Mouse (Mus musculus): Measurements from ENCODE around the gene Rab3il1. TPM values are rescaled to one million over a fixed set of nuclear protein-coding genes. Genes with fewer than 3 reads are reported as not detected.

The Rab3il1 gene
- polyA plus RNA-seq, 1 experiment from 2014 or later, result 30.3 TPM

DNA sequence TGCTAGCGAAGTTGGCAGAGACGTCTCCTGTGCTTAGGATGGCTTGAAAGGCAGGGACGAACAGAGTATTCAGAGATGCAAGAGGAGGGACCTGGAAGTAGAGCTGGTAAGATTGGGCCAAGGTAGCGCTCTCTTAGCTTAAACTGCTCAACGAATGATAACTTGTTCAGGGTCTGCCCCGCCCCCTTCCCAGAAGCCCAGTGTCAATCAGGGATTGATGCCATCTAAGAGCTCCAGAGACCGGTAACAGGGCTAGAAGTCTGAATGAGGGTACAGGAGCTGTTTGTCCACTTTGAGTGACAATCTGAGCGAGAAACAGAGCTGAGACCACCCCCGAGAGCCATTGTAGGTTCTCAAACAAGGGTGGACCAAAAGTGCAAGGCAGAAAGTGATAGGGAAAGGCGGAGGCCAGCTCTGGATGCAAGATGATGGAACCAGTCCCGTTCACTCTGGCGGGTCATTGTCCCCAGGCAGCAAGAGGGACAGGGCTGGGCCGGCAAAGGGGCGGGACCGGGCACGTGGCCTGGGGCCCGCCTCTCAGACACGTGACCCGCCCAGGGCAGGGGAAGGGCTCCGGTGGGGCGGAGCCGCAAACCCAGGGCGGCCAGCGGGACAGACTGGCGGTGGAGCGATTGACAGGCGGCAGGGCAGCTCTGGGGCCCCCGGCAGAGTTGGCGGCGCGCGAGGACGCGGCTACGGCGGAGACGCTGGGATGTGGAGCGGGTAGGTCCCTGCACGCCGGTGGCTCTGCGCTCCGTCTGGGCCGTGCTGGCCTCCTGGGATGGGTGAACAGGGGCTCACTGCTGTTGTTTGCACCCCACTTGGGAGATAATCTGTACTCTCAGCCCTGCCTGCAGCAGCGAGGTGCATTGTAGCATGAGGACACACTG is 16.4 kb downstream of the Rab3il1 start:
- ATAC-seq (ENCODE audit: low read depth), result peak; percentile 97
- peaks cover 42% of the 10 kb centered on the region for H3K4me1 ChIP-seq (replicated peaks; ENCODE audit: control insufficient read depth, insufficient read depth, low read length)
- WGBS, result 7% methylated on average over 43 of the region's 44 CpGs
- H3K27ac ChIP-seq (ENCODE audit: low read length), result peak overlapping the region; percentile 74
- peak overlapping the region; percentile 57 for H3K4me3 ChIP-seq (ENCODE audit: low read length)
- peak overlapping the region; percentile 89 for H3K4me2 ChIP-seq (ENCODE audit: low read depth, low read length)
- H3K9me3 ChIP-seq (ENCODE audit: control insufficient read depth, low read length), result no peaks in the 10 kb centered on the region
- H3K27me3 ChIP-seq (ENCODE audit: control insufficient read depth, insufficient read depth, low read depth, low read length), result no peaks in the 10 kb centered on the region
- H3K36me3 ChIP-seq (ENCODE audit: control insufficient read depth, insufficient read depth, low read length), result no peaks in the 10 kb centered on the region
- peak overlapping the region; percentile 85 for H3K9ac ChIP-seq (ENCODE audit: low read length)

DNA sequence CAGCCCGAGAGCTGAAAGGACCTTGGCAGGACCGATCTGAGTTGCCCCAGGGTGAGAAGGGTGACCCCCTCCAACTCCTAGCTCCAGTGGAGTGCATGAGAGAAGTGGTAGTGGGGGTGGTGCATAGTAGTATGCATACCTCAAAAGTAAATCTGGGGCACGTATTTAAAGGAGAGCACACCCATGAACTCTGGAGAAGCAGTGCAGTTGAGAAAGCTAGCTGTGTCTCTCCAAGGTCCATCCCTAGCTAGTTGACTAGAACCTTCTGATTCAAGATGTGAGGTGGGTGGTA is 17.0 kb downstream of the Rab3il1 start:
- Histone ChIP-seq H3K4me2 (ENCODE audit: low read depth, low read length) (peak overlapping the region; percentile 89), H3K4me3 (ENCODE audit: low read length) (peak overlapping the region; percentile 57), H3K9me3 (ENCODE audit: control insufficient read depth, low read length) (no peaks in the 10 kb centered on the region), H3K9ac (ENCODE audit: low read length) (peak overlapping the region; percentile 85), H3K27ac (ENCODE audit: low read length) (peak overlapping the region; percentile 41), H3K27me3 (ENCODE audit: control insufficient read depth, insufficient read depth, low read depth, low read length) (no peaks in the 10 kb centered on the region), H3K4me1 (replicated peaks; ENCODE audit: control insufficient read depth, insufficient read depth, low read length) (peaks cover 42% of the 10 kb centered on the region), H3K36me3 (ENCODE audit: control insufficient read depth, insufficient read depth, low read length) (no peaks in the 10 kb centered on the region)
- peak; percentile 62 for ATAC-seq (ENCODE audit: low read depth)
- WGBS, result 1% methylated on average over 3 of the region's 3 CpGs

DNA sequence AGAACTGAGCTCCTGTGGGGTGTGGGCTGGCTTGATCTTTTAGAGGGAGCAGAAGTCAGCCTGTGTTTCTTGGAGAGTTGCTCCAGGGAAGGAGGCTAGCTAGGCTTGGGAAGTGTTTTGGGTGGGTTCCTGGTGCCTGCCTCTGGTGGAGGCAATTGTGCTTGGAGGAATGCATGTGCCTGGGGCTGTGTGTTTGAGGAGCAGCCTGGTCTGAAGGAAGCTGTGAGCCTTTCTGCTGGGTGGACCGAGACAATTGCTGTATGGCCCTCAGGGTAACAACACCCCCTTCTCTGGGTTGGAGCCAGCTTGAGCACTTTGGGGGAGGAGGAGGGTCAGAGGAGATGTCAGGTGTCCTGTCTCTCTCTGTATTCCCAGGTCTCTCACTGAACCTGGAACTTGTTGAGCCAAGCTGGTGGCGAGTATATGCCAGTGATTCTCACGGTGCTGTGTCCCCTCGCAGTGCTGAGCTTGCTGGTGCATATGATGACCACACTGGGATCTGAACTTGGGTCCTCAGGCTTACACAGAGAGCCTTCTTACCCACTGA is 17.8 kb downstream of the Rab3il1 start:
- 67% methylated on average over 4 of the region's 4 CpGs for WGBS

DNA sequence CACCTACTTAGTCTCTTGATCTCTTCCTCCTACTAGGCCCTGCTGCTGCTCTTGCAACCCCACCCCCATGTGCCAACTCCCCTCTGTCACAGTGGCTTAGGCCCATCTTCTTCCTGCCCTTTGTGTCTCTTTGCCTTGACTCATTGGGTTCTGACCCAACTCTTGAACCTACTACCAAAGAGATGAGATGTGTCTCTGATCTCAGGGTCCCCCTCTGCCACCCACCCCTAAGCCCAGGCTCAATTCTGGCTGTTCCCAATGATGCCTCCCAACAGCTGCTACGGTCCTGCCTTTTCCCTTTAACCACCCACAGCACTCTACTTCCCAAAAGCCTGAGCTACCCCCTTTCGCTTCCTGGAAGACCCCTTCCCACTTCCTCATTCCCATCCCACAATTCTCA is 20.5 kb downstream of the Rab3il1 start:
- ATAC-seq (ENCODE audit: low read depth), result no peak
- no peak overlapping the region for H3K9ac ChIP-seq (ENCODE audit: low read length)
- H3K9me3 ChIP-seq (ENCODE audit: control insufficient read depth, low read length), result no peaks in the 10 kb centered on the region
- no peaks in the 10 kb centered on the region for H3K36me3 ChIP-seq (ENCODE audit: control insufficient read depth, insufficient read depth, low read length)
- peaks cover 68% of the 10 kb centered on the region for H3K4me1 ChIP-seq (replicated peaks; ENCODE audit: control insufficient read depth, insufficient read depth, low read length)
- no peaks in the 10 kb centered on the region for H3K27me3 ChIP-seq (ENCODE audit: control insufficient read depth, insufficient read depth, low read depth, low read length)
- peak overlapping the region; percentile 3; the same call in 1 of the 2 replicates for H3K27ac ChIP-seq (ENCODE audit: low read length)
- 85% methylated on average over 2 of the region's 2 CpGs for WGBS
- H3K4me3 ChIP-seq (ENCODE audit: low read length), result no peak overlapping the region
- no peak overlapping the region for H3K4me2 ChIP-seq (ENCODE audit: low read depth, low read length)

More for the DNA sequence above, 17.8 kb downstream of the Rab3il1 start:
- Histone ChIP-seq H3K4me3 (ENCODE audit: low read length) (peak overlapping the region; percentile 57), H3K4me2 (ENCODE audit: low read depth, low read length) (peak overlapping the region; percentile 89), H3K36me3 (ENCODE audit: control insufficient read depth, insufficient read depth, low read length) (no peaks in the 10 kb centered on the region), H3K9me3 (ENCODE audit: control insufficient read depth, low read length) (no peaks in the 10 kb centered on the region), H3K4me1 (replicated peaks; ENCODE audit: control insufficient read depth, insufficient read depth, low read length) (peaks cover 47% of the 10 kb centered on the region), H3K27ac (ENCODE audit: low read length) (no peak overlapping the region), H3K27me3 (ENCODE audit: control insufficient read depth, insufficient read depth, low read depth, low read length) (no peaks in the 10 kb centered on the region), H3K9ac (ENCODE audit: low read length) (peak overlapping the region; percentile 85)
- no peak for ATAC-seq (ENCODE audit: low read depth)

DNA sequence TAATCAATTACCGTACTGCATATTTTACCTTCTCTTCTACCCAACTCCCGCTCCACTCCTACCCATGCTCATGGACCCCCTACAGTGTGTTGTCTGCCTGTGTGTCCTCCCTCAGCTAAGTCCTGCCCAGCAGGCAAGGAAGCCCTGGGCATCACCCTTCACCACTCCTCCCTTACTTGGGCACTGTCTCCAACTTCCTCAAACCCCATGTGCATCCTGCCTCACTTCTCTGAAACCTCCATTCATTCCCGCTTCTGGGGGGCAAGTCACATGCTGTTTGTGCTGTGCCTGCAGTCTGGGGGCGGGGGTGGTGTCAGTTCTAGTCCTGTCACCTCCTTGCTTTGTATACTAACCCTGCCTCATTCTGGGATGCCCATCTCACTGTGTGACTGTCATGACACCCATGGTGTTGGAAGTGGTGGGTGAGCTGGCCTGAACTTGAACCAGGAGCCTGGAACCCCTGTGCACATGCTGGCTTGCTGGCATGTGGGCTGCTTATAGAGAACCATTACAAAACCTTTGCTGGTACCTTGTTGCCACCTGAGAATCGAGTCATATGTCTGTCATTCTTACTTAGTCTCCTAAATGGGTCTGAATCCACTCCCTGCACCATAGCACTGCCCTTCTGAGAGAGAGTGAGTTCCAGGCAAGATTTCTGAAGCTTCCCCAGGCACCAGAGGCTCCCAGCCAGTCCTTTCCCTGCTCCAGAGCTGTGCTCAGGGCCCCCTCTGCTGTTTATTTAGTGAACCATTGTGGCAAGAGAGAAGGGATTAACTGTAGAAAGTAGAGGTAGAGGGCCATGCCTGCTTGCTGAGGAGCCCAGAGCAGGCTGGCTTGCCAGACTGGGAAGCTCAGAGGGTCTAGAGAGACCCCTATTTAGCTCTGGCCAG is 21.2 kb downstream of the Rab3il1 start:
- Histone ChIP-seq H3K4me3 (ENCODE audit: low read length) (no peak overlapping the region), H3K36me3 (ENCODE audit: control insufficient read depth, insufficient read depth, low read length) (0 out of 2 replicates have a peak, but pooled peaks cover 1% of the 10 kb centered on the region), H3K9ac (ENCODE audit: low read length) (peak overlapping the region; percentile 34; the same call in 1 of the 2 replicates), H3K4me2 (ENCODE audit: low read depth, low read length) (no peak overlapping the region), H3K4me1 (replicated peaks; ENCODE audit: control insufficient read depth, insufficient read depth, low read length) (peaks cover 65% of the 10 kb centered on the region), H3K9me3 (ENCODE audit: control insufficient read depth, low read length) (no peaks in the 10 kb centered on the region), H3K27me3 (ENCODE audit: control insufficient read depth, insufficient read depth, low read depth, low read length) (no peaks in the 10 kb centered on the region), H3K27ac (ENCODE audit: low read length) (peak overlapping the region; percentile 75)
- 54% methylated on average over 5 of the region's 5 CpGs for WGBS
- ATAC-seq (ENCODE audit: low read depth), result peak; percentile 11

DNA sequence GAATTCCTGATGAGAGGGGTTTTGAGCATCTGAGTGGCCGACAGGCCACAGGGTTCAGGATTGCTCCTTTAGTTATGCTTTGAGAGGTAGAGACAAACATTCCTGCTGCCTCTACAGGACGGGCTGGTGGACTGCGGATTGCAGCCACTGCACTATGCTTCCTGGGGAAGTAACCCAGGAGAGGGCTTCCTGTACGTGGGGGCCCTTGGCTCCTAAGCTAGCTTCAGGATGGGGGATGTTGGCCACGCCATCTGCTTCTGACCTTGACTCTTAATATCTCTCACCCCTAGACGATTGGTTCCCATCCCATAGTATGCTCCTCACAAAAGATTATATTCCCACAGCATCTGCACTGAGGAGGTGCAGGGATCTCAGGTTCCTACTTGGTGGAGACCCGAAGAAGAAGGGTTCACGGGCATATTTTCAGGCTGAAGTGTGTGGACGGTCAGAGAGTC is 21.9 kb downstream of the Rab3il1 start:
- ATAC-seq (ENCODE audit: low read depth), result peak; percentile 12; the same call in 1 of the 2 replicates
- 0 out of 2 replicates have a peak, but pooled peaks cover 4% of the 10 kb centered on the region for H3K36me3 ChIP-seq (ENCODE audit: control insufficient read depth, insufficient read depth, low read length)
- no peaks in the 10 kb centered on the region for H3K27me3 ChIP-seq (ENCODE audit: control insufficient read depth, insufficient read depth, low read depth, low read length)
- H3K9me3 ChIP-seq (ENCODE audit: control insufficient read depth, low read length), result no peaks in the 10 kb centered on the region
- peak overlapping the region; percentile 34; the same call in 1 of the 2 replicates for H3K9ac ChIP-seq (ENCODE audit: low read length)
- H3K4me2 ChIP-seq (ENCODE audit: low read depth, low read length), result no peak overlapping the region
- no peak overlapping the region for H3K4me3 ChIP-seq (ENCODE audit: low read length)
- H3K4me1 ChIP-seq (replicated peaks; ENCODE audit: control insufficient read depth, insufficient read depth, low read length), result peaks cover 63% of the 10 kb centered on the region
- H3K27ac ChIP-seq (ENCODE audit: low read length), result peak overlapping the region; percentile 75
- 41% methylated on average over 9 of the region's 9 CpGs for WGBS

DNA sequence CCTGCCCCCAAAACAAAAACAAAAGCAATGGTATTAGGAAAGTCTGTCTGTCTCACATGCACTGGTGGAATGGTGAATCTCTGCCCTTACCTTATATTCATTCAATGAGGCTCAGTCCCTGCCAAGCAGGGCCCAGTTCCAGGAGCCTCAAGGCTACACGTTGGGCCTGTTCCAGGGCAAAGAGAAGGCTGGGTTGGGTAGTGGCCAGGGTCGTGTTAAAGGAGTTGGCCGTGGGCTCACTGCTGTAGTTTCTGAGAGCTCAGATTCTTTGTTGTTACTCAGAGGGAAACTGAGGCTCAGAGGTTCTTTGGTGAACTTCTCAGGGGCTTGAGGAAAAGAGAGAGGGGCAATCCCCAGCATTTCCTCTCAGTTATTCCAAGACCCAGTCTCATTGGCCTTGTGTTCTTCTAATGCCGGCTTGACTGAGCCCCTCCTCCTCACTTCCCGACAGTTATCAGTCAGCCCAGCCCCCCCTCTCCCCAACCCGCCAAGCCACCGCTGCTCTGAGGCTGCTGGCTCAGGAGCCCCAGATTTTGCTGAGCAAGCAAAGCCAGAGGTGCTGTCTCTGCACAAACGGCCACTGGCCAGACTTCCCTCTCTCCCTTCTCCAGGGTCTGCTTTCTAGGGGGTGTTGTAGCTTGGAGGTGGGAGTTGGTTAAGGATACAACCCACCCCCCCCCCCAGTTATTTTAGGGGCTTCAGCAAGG is 23.9 kb downstream of the Rab3il1 start:
- Histone ChIP-seq H3K4me1 (replicated peaks; ENCODE audit: control insufficient read depth, insufficient read depth, low read length) (peaks cover 49% of the 10 kb centered on the region), H3K27me3 (ENCODE audit: control insufficient read depth, insufficient read depth, low read depth, low read length) (no peaks in the 10 kb centered on the region), H3K9ac (ENCODE audit: low read length) (peak overlapping the region; percentile 51), H3K4me3 (ENCODE audit: low read length) (no peak overlapping the region), H3K9me3 (ENCODE audit: control insufficient read depth, low read length) (no peaks in the 10 kb centered on the region), H3K36me3 (ENCODE audit: control insufficient read depth, insufficient read depth, low read length) (peaks cover 8% of the 10 kb centered on the region), H3K4me2 (ENCODE audit: low read depth, low read length) (peak overlapping the region; percentile 29), H3K27ac (ENCODE audit: low read length) (peak overlapping the region; percentile 95)
- WGBS, result 11% methylated on average over 8 of the region's 8 CpGs
- peak; percentile 89 for ATAC-seq (ENCODE audit: low read depth)

DNA sequence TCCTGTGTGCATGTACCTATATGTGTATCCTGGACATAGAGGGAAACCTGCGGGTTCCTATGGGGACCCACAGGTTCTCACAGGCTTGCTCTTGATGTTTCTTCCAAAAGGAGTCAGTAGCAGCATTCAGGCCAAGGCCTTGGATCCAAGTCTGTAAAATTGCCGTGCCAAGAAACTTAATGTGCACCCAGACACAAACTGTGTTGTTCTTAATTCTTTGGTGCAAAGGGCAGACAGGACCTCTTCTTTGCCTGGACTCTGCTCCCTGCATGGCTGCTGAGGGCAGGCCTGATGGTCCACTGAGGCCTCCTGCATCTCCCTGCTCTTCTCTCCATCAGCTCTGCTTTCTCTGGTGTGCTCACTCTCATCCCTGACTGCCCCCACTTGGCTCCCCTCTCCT is 28.3 kb downstream of the Rab3il1 start:
- no peak for ATAC-seq (ENCODE audit: low read depth)
- Histone ChIP-seq H3K9me3 (ENCODE audit: control insufficient read depth, low read length) (no peaks in the 10 kb centered on the region), H3K27me3 (ENCODE audit: control insufficient read depth, insufficient read depth, low read depth, low read length) (no peaks in the 10 kb centered on the region), H3K4me1 (replicated peaks; ENCODE audit: control insufficient read depth, insufficient read depth, low read length) (peaks cover 25% of the 10 kb centered on the region), H3K9ac (ENCODE audit: low read length) (no peak overlapping the region), H3K4me3 (ENCODE audit: low read length) (no peak overlapping the region), H3K27ac (ENCODE audit: low read length) (no peak overlapping the region), H3K4me2 (ENCODE audit: low read depth, low read length) (no peak overlapping the region), H3K36me3 (ENCODE audit: control insufficient read depth, insufficient read depth, low read length) (peaks cover 8% of the 10 kb centered on the region)
- WGBS, result 88% methylated on average over 2 of the region's 2 CpGs

All from lung, embryonic 16.5 days (tissue).